Mouse (Mus musculus) midbrain, embryonic 16.5 days (tissue): ENCODE data around the gene Urm1. TPM values are rescaled to one million over a fixed set of nuclear protein-coding genes. Genes with fewer than 3 reads are reported as not detected.
A peak's percentile ranks its signal among the peaks of the same experiment; 100 is the strongest.
"Not testable (repeated sequence)": the region's sequence is repeated elsewhere in the genome, so short reads cannot be mapped to it uniquely, and the experiment has no call there.

Experiments used
- ATAC-seq: fragments of 200-750 bp; cut with Nextera tagmentation; 2 replicates; pipeline ENCODE4 v1.8.0; 2017; ENCODE audit warnings: moderate TSS enrichment
- H3K27ac ChIP-seq: fragments of 300-500 bp; sonication (generic); 2 replicates; pipeline ENCODE4 v1.5.1; 2014; ENCODE audit warnings: mild to moderate bottlenecking, low read length, mixed read lengths
- H3K27me3 ChIP-seq: fragments of 300-500 bp; sonication (generic); 2 replicates; pipeline ENCODE4 v1.6.1; 2014; ENCODE audit warnings: low read depth, low read length, mixed read lengths; ENCODE audit not compliant: control insufficient read depth, insufficient read depth
- H3K36me3 ChIP-seq: fragments of 300-500 bp; sonication (generic); 2 replicates; pipeline ENCODE4 v1.6.1; 2014; ENCODE audit warnings: mild to moderate bottlenecking, low read length, moderate library complexity, mixed read lengths; ENCODE audit not compliant: control insufficient read depth, insufficient read depth
- H3K4me1 ChIP-seq: fragments of 300-500 bp; sonication (generic); 2 replicates; pipeline ENCODE4 v1.6.1; 2014; ENCODE audit warnings: mild to moderate bottlenecking, low read length, mixed read lengths; ENCODE audit not compliant: control insufficient read depth, insufficient read depth
- H3K4me2 ChIP-seq: fragments of 300-500 bp; sonication (generic); 2 replicates; pipeline ENCODE4 v1.6.1; 2014; ENCODE audit warnings: mild to moderate bottlenecking, low read length, mixed read lengths
- H3K4me3 ChIP-seq: fragments of 300-500 bp; sonication (generic); 2 replicates; pipeline ENCODE4 v1.5.1; 2014; ENCODE audit warnings: low read depth, mild to moderate bottlenecking, low read length, moderate library complexity, mixed read lengths
- H3K9ac ChIP-seq: fragments of 300-500 bp; sonication (generic); 2 replicates; pipeline ENCODE4 v1.6.1; 2014; ENCODE audit warnings: low read depth, low read length, mixed read lengths
- H3K9me3 ChIP-seq: fragments of 300-500 bp; sonication (generic); replicated peaks from 2 replicates; pipeline ENCODE4 v1.6.1; 2014; ENCODE audit warnings: mild to moderate bottlenecking, low read length, mixed read lengths; ENCODE audit not compliant: control insufficient read depth, poor library complexity, severe bottlenecking
- WGBS: fragments of 180-500 bp; shearing (Covaris S2); extraction: QIAGEN DNeasy Blood & Tissue Kit; methylation state at CpG from one replicate; pipeline ENCODE4 v1.1.7; 2014; 5-methylcytosine and 5-hydroxymethylcytosine counted together
- polyA plus RNA-seq: library from polyadenylated mRNA; unstranded; fragments of >200 nt; fragmentation: Nextera tagmentation; extraction: Ambion mirVana; gene quantifications from 2 replicates; pipeline ENCODE4 v1.2.1, GENCODE M21; 2015

Urm1 gene
- 21.8 and 29.9 TPM in 2 replicates for polyA plus RNA-seq

GRCm38 (mm10) chr2:29820025-29820817, at the start of gene Urm1:
Urm1 (plus strand) TSS chr2:29820075.
- Histone ChIP-seq H3K27ac (peak within 1 kb of the TSS; percentile 94), H3K27me3 (no peaks in the 10 kb centered on the region), H3K4me2 (peak within 1 kb of the TSS; percentile 85), H3K9ac (peak within 1 kb of the TSS; percentile 68), H3K36me3 (peaks cover 11% of the 10 kb centered on the region), H3K9me3 (no peaks in the 10 kb centered on the region), H3K4me1 (peaks cover 18% of the 10 kb centered on the region; the same call in 1 of the 2 replicates), H3K4me3 (peak within 1 kb of the TSS; percentile 46)
- peak; percentile 76 for ATAC-seq
- WGBS: 2% methylated on average over 35 of the region's 35 CpGs

- H3K4me2 ChIP-seq: no peak overlapping the region
- no peak overlapping the region for H3K4me3 ChIP-seq
- H3K9ac ChIP-seq: no peak overlapping the region
- H3K27me3 ChIP-seq: no peaks in the 10 kb centered on the region
- peaks cover 4% of the 10 kb centered on the region; the same call in 1 of the 2 replicates for H3K9me3 ChIP-seq
- no peak for ATAC-seq
- no peak overlapping the region for H3K27ac ChIP-seq
- 0 out of 2 replicates have a peak, but pooled peaks cover 3% of the 10 kb centered on the region for H3K36me3 ChIP-seq
- no peaks in the 10 kb centered on the region for H3K4me1 ChIP-seq
Measured at GRCm38 (mm10) chr2:29770162-29770561, 49.7 kb upstream of the Urm1 start.

DNA sequence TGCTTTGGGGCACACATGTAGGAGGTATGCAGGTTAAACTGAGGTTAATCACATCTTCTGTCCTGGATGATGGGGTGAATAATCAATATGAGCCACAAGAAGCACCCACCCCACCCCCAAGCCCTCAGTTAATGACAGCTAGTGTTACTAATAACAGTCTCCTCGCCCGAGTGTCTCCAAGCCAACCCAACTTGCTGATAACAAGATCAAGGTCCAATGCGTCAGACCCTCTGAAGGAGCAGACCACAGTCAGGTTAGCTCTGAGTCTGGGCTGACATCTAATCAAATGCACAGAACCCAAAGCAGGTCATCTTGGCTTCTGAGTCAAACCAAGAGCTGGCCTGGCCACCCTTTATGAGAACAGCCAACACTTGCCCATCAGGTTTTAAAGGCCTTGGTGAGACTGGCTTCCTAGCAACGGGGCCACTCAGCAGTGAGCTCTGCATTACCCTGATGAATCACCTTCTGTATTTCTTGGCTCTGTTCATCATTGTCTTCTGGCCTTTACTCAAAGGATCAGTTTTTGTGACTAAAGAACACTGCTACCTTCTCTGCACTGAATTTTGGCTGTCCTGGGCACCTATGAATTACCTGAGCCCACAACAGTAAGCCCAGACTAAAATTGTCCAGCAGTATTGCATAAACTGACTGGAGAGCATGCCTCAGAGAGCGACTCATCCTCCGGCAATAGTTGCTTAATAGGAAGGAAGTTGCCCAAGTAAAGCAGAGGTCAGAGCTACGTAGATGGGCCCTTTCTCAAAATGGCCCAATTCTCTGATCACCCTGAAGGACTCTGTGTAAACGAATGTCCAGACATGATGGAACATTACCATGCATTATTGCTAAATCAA, 48.0 kb upstream of the Urm1 start:
- WGBS: 88% methylated on average over 8 of the region's 8 CpGs
- Histone ChIP-seq H3K9ac (no peak overlapping the region), H3K9me3 (peaks cover 4% of the 10 kb centered on the region; the same call in 1 of the 2 replicates), H3K36me3 (0 out of 2 replicates have a peak, but pooled peaks cover 7% of the 10 kb centered on the region), H3K4me2 (no peak overlapping the region), H3K27ac (no peak overlapping the region), H3K4me3 (no peak overlapping the region), H3K27me3 (no peaks in the 10 kb centered on the region), H3K4me1 (no peaks in the 10 kb centered on the region)
- ATAC-seq: no peak

GRCm38 (mm10) chr2:29773323-29773722, 46.6 kb upstream of the Urm1 start:
- H3K4me2 ChIP-seq: no peak overlapping the region
- no peak overlapping the region for H3K4me3 ChIP-seq
- ATAC-seq: no peak
- H3K27me3 ChIP-seq: no peaks in the 10 kb centered on the region
- 92% methylated on average over 4 of the region's 4 CpGs for WGBS
- no peaks in the 10 kb centered on the region for H3K4me1 ChIP-seq
- no peak overlapping the region for H3K27ac ChIP-seq
- H3K9me3 ChIP-seq: peaks cover 4% of the 10 kb centered on the region; the same call in 1 of the 2 replicates
- H3K36me3 ChIP-seq: peaks cover 18% of the 10 kb centered on the region
- no peak overlapping the region for H3K9ac ChIP-seq

GRCm38 (mm10) chr2:29781256-29781655, 38.6 kb upstream of the Urm1 start:
- H3K4me2 ChIP-seq, H3K4me3 ChIP-seq, H3K4me1 ChIP-seq, H3K27me3 ChIP-seq, ATAC-seq, H3K27ac ChIP-seq, H3K9ac ChIP-seq, H3K9me3 ChIP-seq: not testable (repeated sequence)
- H3K36me3 ChIP-seq: peaks cover 59% of the 10 kb centered on the region
- 96% methylated on average over 2 of the region's 2 CpGs for WGBS

- H3K4me3 ChIP-seq: no peak overlapping the region
- H3K36me3 ChIP-seq: peaks cover 42% of the 10 kb centered on the region
Measured at GRCm38 (mm10) chr2:29784290-29784689, 35.6 kb upstream of the Urm1 start.

DNA sequence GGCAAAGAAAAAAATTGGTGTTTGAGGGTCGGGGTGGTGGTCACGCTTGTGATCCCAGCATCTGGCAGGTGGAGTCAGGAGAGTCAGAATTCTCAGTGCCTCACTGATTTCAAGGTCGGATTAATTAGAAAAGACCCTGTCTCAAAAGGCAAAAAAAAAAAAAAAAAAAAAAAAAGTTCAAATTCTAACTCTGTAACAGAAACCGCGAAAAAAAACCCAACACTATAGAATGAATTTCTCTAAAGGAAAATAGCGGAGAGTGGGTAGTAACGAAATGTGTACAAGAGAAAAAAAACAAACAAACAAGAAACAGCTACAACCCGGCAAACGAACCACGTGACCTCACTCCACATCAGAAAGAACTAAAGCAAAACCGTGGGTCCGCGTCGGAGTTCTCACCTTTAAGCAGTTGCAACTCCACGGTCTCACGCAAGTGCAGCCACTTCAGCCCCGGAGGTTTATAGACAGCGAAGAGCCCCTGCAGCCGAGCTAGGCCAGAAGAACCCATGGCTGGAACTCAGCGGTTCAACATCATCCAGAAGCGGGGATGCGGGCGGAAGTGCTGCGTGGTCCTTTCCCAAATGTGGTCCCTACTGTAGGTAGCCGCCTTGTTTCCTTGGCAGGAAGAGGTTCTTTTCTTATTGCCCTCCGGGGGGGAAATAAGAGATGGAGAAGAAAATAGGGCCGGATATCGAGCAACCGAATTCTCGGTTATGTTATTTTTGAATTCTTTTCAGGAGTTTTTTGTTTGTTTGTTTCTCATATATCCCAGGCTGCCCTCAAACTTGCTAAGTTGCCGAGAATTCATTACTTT, 32.6 kb upstream of the Urm1 start, which contains the start of gene Coq4:
Gene Coq4 (plus strand): TSS at position 390 of the 814 bp plus-strand sequence.
- no peaks in the 10 kb centered on the region for H3K9me3 ChIP-seq
- peaks cover 37% of the 10 kb centered on the region for H3K36me3 ChIP-seq
- no peaks in the 10 kb centered on the region for H3K27me3 ChIP-seq
- peak; percentile 93 for ATAC-seq
- peak within 1 kb of the TSS; percentile 76 for H3K27ac ChIP-seq
- 2% methylated on average over 31 of the region's 31 CpGs for WGBS
- peak within 1 kb of the TSS; percentile 80 for H3K9ac ChIP-seq
- peaks cover 17% of the 10 kb centered on the region for H3K4me1 ChIP-seq
- peak within 1 kb of the TSS; percentile 76 for H3K4me2 ChIP-seq
- peak within 1 kb of the TSS; percentile 81 for H3K4me3 ChIP-seq

More at GRCm38 (mm10) chr2:29784290-29784689, 35.6 kb upstream of the Urm1 start:
- WGBS: 78% methylated on average over 4 of the region's 4 CpGs
- H3K9ac ChIP-seq: no peak overlapping the region
- peaks cover 17% of the 10 kb centered on the region for H3K4me1 ChIP-seq
- ATAC-seq: no peak
- no peaks in the 10 kb centered on the region for H3K27me3 ChIP-seq
- H3K9me3 ChIP-seq: no peaks in the 10 kb centered on the region
- H3K4me2 ChIP-seq: no peak overlapping the region
- H3K27ac ChIP-seq: no peak overlapping the region

DNA sequence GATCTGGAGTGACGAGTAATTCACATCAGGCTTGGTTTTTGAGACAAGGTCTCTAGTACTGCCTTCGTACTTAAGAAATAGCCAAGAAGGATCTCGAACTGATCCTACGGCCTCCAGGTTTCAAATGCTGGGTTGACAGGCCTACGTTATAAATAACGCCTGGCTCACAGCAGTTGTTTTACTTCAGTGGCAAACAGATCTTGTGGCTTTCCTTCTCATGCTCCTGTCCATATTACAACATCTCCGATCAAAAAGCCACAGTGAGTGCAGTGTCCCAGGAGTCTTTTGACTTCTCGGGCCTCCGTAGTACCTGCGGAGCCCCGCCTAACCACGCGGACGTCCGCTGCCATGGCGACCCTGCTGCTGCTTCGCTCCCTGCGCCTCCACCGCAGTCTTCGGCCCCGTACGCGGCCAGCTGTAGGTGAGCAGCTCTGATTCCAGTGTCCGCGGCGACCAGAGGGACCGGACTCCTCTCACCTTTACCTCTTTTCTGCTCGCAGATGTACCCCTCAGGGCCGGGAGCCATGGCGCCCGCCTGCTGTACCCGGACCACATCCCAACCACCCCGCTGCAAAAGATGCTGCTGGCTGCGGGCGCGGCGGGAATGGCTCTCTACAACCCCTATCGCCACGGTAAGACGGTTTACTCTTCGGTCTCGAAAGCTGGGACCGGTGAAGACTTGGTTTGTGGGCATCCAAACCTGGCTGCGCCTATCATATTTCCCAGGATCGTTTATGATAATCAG, 31.8 kb upstream of the Urm1 start, which contains the start of gene Trub2:
Gene Trub2 (minus strand): TSS at position 566 of the 745 bp plus-strand sequence.
- Histone ChIP-seq H3K4me3 (peak within 1 kb of the TSS; percentile 81), H3K9ac (peak within 1 kb of the TSS; percentile 80), H3K9me3 (no peaks in the 10 kb centered on the region), H3K4me1 (peaks cover 17% of the 10 kb centered on the region), H3K4me2 (peak within 1 kb of the TSS; percentile 76), H3K36me3 (peaks cover 29% of the 10 kb centered on the region), H3K27ac (peak within 1 kb of the TSS; percentile 76), H3K27me3 (no peaks in the 10 kb centered on the region)
- WGBS: 1% methylated on average over 45 of the region's 45 CpGs
- peak; percentile 92 for ATAC-seq
